Mouse (Mus musculus): ENCODE results near the gene Padi4. TPM values are rescaled to one million over a fixed set of nuclear protein-coding genes. Genes with fewer than 3 reads are reported as not detected.

Padi4 gene
- polyA plus RNA-seq, 1 experiment from 2014 or later: 2.4 TPM

- H3K4me1 ChIP-seq (ENCODE audit: control insufficient read depth, insufficient read depth, low read length): 0 out of 2 replicates have a peak, but pooled peaks cover 6% of the 10 kb centered on the region
- ATAC-seq (replicated peaks; ENCODE audit: insufficient number of reproducible peaks, low FRiP score, low TSS enrichment): no peak
- H3K27ac ChIP-seq (ENCODE audit: low read depth, low read length): no peak overlapping the region
- no peak overlapping the region for H3K9ac ChIP-seq (ENCODE audit: low read depth, low read length)
- peaks cover 28% of the 10 kb centered on the region for H3K36me3 ChIP-seq (ENCODE audit: control insufficient read depth, insufficient read depth, low read length)
- no peak overlapping the region for H3K4me2 ChIP-seq
- no peak overlapping the region for H3K4me3 ChIP-seq (ENCODE audit: low read depth, low read length)
- WGBS (ENCODE audit: insufficient replicate concordance): 80% methylated on average over 9 of the region's 9 CpGs
- H3K27me3 ChIP-seq (ENCODE audit: control insufficient read depth, insufficient read depth, low read length): no peaks in the 10 kb centered on the region
- H3K9me3 ChIP-seq (replicated peaks; ENCODE audit: control insufficient read depth, low read length): no peaks in the 10 kb centered on the region
These were observed 51.3 kb downstream of the Padi4 start for GRCm38 (mm10) chr4:140722710-140723109.

- Histone ChIP-seq H3K9ac (ENCODE audit: low read depth, low read length) (no peak overlapping the region), H3K27me3 (ENCODE audit: control insufficient read depth, insufficient read depth, low read length) (no peaks in the 10 kb centered on the region), H3K36me3 (ENCODE audit: control insufficient read depth, insufficient read depth, low read length) (peaks cover 32% of the 10 kb centered on the region), H3K27ac (ENCODE audit: low read depth, low read length) (no peak overlapping the region), H3K9me3 (replicated peaks; ENCODE audit: control insufficient read depth, low read length) (no peaks in the 10 kb centered on the region), H3K4me3 (ENCODE audit: low read depth, low read length) (no peak overlapping the region), H3K4me1 (ENCODE audit: control insufficient read depth, insufficient read depth, low read length) (0 out of 2 replicates have a peak, but pooled peaks cover 6% of the 10 kb centered on the region), H3K4me2 (no peak overlapping the region)
- 86% methylated on average over 20 of the region's 20 CpGs for WGBS (ENCODE audit: insufficient replicate concordance)
- ATAC-seq (replicated peaks; ENCODE audit: insufficient number of reproducible peaks, low FRiP score, low TSS enrichment): no peak
These were observed 52.0 kb downstream of the Padi4 start for GRCm38 (mm10) chr4:140721968-140722490.

- Histone ChIP-seq H3K27me3 (ENCODE audit: control insufficient read depth, insufficient read depth, low read length) (no peaks in the 10 kb centered on the region), H3K4me1 (ENCODE audit: control insufficient read depth, insufficient read depth, low read length) (0 out of 2 replicates have a peak, but pooled peaks cover 6% of the 10 kb centered on the region), H3K4me3 (ENCODE audit: low read depth, low read length) (no peak overlapping the region), H3K4me2 (no peak overlapping the region), H3K36me3 (ENCODE audit: control insufficient read depth, insufficient read depth, low read length) (peaks cover 51% of the 10 kb centered on the region), H3K9ac (ENCODE audit: low read depth, low read length) (no peak overlapping the region), H3K27ac (ENCODE audit: low read depth, low read length) (no peak overlapping the region), H3K9me3 (replicated peaks; ENCODE audit: control insufficient read depth, low read length) (no peaks in the 10 kb centered on the region)
- 75% methylated on average over 5 of the region's 5 CpGs for WGBS (ENCODE audit: insufficient replicate concordance)
- ATAC-seq (replicated peaks; ENCODE audit: insufficient number of reproducible peaks, low FRiP score, low TSS enrichment): no peak
These were observed 53.9 kb downstream of the Padi4 start for GRCm38 (mm10) chr4:140720091-140720490.

- no peak for ATAC-seq (replicated peaks; ENCODE audit: insufficient number of reproducible peaks, low FRiP score, low TSS enrichment)
- Histone ChIP-seq H3K9ac (ENCODE audit: low read depth, low read length) (no peak overlapping the region), H3K4me2 (no peak overlapping the region), H3K27me3 (ENCODE audit: control insufficient read depth, insufficient read depth, low read length) (no peaks in the 10 kb centered on the region), H3K4me1 (ENCODE audit: control insufficient read depth, insufficient read depth, low read length) (peaks cover 11% of the 10 kb centered on the region), H3K9me3 (replicated peaks; ENCODE audit: control insufficient read depth, low read length) (no peaks in the 10 kb centered on the region), H3K27ac (ENCODE audit: low read depth, low read length) (no peak overlapping the region), H3K4me3 (ENCODE audit: low read depth, low read length) (no peak overlapping the region), H3K36me3 (ENCODE audit: control insufficient read depth, insufficient read depth, low read length) (peaks cover 54% of the 10 kb centered on the region)
- 94% methylated on average over 9 of the region's 9 CpGs for WGBS (ENCODE audit: insufficient replicate concordance)
These were observed 55.6 kb downstream of the Padi4 start for GRCm38 (mm10) chr4:140718436-140718835.

GRCm38 (mm10) chr4:140716994-140717393, 57.0 kb downstream of the Padi4 start:
- Histone ChIP-seq H3K27ac (ENCODE audit: low read depth, low read length) (no peak overlapping the region), H3K9ac (ENCODE audit: low read depth, low read length) (no peak overlapping the region), H3K9me3 (replicated peaks; ENCODE audit: control insufficient read depth, low read length) (no peaks in the 10 kb centered on the region), H3K4me2 (no peak overlapping the region), H3K27me3 (ENCODE audit: control insufficient read depth, insufficient read depth, low read length) (no peaks in the 10 kb centered on the region), H3K36me3 (ENCODE audit: control insufficient read depth, insufficient read depth, low read length) (peaks cover 58% of the 10 kb centered on the region), H3K4me1 (ENCODE audit: control insufficient read depth, insufficient read depth, low read length) (peaks cover 11% of the 10 kb centered on the region), H3K4me3 (ENCODE audit: low read depth, low read length) (no peak overlapping the region)
- WGBS (ENCODE audit: insufficient replicate concordance): 94% methylated on average over 11 of the region's 11 CpGs
- no peak for ATAC-seq (replicated peaks; ENCODE audit: insufficient number of reproducible peaks, low FRiP score, low TSS enrichment)

GRCm38 (mm10) chr4:140714586-140714985, 59.5 kb downstream of the Padi4 start:
- Histone ChIP-seq H3K4me2 (no peak overlapping the region), H3K4me3 (ENCODE audit: low read depth, low read length) (no peak overlapping the region), H3K27ac (ENCODE audit: low read depth, low read length) (0 out of 2 replicates have a peak overlapping the region, but pooled peaks have one; percentile 1), H3K27me3 (ENCODE audit: control insufficient read depth, insufficient read depth, low read length) (no peaks in the 10 kb centered on the region), H3K9me3 (replicated peaks; ENCODE audit: control insufficient read depth, low read length) (no peaks in the 10 kb centered on the region), H3K9ac (ENCODE audit: low read depth, low read length) (no peak overlapping the region), H3K36me3 (ENCODE audit: control insufficient read depth, insufficient read depth, low read length) (peaks cover 55% of the 10 kb centered on the region), H3K4me1 (ENCODE audit: control insufficient read depth, insufficient read depth, low read length) (peaks cover 8% of the 10 kb centered on the region)
- 86% methylated on average over 5 of the region's 5 CpGs for WGBS (ENCODE audit: insufficient replicate concordance)
- no peak for ATAC-seq (replicated peaks; ENCODE audit: insufficient number of reproducible peaks, low FRiP score, low TSS enrichment)

GRCm38 (mm10) chr4:140713480-140714365, 60.3 kb downstream of the Padi4 start:
- ATAC-seq (replicated peaks; ENCODE audit: insufficient number of reproducible peaks, low FRiP score, low TSS enrichment): peak; percentile 70
- Histone ChIP-seq H3K9me3 (replicated peaks; ENCODE audit: control insufficient read depth, low read length) (no peaks in the 10 kb centered on the region), H3K27me3 (ENCODE audit: control insufficient read depth, insufficient read depth, low read length) (no peaks in the 10 kb centered on the region), H3K36me3 (ENCODE audit: control insufficient read depth, insufficient read depth, low read length) (peaks cover 61% of the 10 kb centered on the region), H3K9ac (ENCODE audit: low read depth, low read length) (peak overlapping the region; percentile 39; the same call in 1 of the 2 replicates), H3K4me2 (no peak overlapping the region), H3K4me3 (ENCODE audit: low read depth, low read length) (no peak overlapping the region), H3K27ac (ENCODE audit: low read depth, low read length) (peak overlapping the region; percentile 59; the same call in 1 of the 2 replicates), H3K4me1 (ENCODE audit: control insufficient read depth, insufficient read depth, low read length) (peaks cover 8% of the 10 kb centered on the region)
- 48% methylated on average over 29 of the region's 29 CpGs for WGBS (ENCODE audit: insufficient replicate concordance)

- H3K27ac ChIP-seq (ENCODE audit: low read depth, low read length): no peak overlapping the region
- H3K4me1 ChIP-seq (ENCODE audit: control insufficient read depth, insufficient read depth, low read length): peaks cover 17% of the 10 kb centered on the region
- WGBS (ENCODE audit: insufficient replicate concordance): 79% methylated on average over 5 of the region's 5 CpGs
- peaks cover 52% of the 10 kb centered on the region for H3K36me3 ChIP-seq (ENCODE audit: control insufficient read depth, insufficient read depth, low read length)
- no peak overlapping the region for H3K9ac ChIP-seq (ENCODE audit: low read depth, low read length)
- no peaks in the 10 kb centered on the region for H3K27me3 ChIP-seq (ENCODE audit: control insufficient read depth, insufficient read depth, low read length)
- no peak for ATAC-seq (replicated peaks; ENCODE audit: insufficient number of reproducible peaks, low FRiP score, low TSS enrichment)
- H3K4me2 ChIP-seq: no peak overlapping the region
- no peaks in the 10 kb centered on the region for H3K9me3 ChIP-seq (replicated peaks; ENCODE audit: control insufficient read depth, low read length)
- no peak overlapping the region for H3K4me3 ChIP-seq (ENCODE audit: low read depth, low read length)
These were observed 62.7 kb downstream of the Padi4 start for GRCm38 (mm10) chr4:140711360-140711759.
